Mouse (Mus musculus) granulocyte monocyte progenitor cell, adult 5-6 weeks (primary cell): ENCODE data around the gene Ociad1. TPM values are rescaled to one million over a fixed set of nuclear protein-coding genes. Genes with fewer than 3 reads are reported as not detected.
"Not testable (repeated sequence)": the region's sequence is repeated elsewhere in the genome, so short reads cannot be mapped to it uniquely, and the experiment has no call there.

ENCODE experiments used
- ATAC-seq: replicated peaks from 2 replicates; pipeline ENCODE4 v1.8.0; 2016; ENCODE audit warnings: mild to moderate bottlenecking, moderate TSS enrichment, inconsistent platforms; ENCODE audit not compliant: poor library complexity, severe bottlenecking
- total RNA-seq, 2 experiments: library from RNA; stranded (forward) in 1 of 2; stranded (reverse) in 1 of 2; fragments of 200-712, 200-1000 nt in 1 of 2; fragments of >200 nt in 1 of 2; fragmentation: Nextera tagmentation in 1 of 2; gene quantifications; 2 replicates each; pipeline ENCODE4 v1.2.3; 2014 to 2017

Ociad1 gene
- total RNA-seq, 2 experiments from 2014 or later: 197 to 305 TPM

DNA sequence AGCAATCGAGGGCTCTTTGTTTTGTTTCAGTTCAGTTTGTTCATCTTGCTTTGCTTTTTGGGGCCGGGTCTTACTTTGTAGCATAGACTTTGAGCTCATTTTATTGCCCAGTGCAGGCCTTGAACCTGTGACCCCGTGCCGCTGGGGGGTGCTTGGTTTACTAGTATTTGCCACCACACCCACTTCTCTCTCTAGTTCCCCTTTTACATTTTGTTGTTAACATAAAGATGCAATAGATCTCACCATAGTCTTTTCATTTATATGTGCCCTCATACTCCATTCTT, 12.1 kb upstream of the Ociad1 start:
- no peak for ATAC-seq

- no peak for ATAC-seq
Measured at GRCm38 (mm10) chr5:73284046-73284445, 8.5 kb upstream of the Ociad1 start.

DNA sequence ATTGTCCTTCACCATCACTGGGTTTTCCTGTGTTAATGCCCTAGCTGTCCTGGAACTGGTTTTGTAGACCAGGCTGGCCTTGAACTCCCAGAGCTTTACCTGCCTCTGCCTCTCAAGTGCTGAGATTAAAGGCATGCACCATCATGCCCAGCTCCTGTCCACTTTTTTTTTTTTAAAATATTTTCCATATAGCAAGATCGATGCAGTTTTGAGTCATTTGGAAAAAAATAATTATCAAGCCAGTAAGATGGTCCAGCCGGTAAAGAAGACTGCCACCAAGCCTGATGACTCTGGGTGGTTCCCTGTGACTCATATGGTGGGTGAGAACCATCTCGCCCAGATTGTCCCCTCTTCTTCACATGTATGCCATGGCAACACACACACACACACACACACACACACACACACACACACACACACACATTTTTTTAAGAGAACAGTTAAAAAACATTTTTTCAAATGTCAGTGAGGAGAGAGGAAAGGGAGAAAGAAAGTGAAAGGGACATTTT, 7.1 kb upstream of the Ociad1 start:
- no peak for ATAC-seq

DNA sequence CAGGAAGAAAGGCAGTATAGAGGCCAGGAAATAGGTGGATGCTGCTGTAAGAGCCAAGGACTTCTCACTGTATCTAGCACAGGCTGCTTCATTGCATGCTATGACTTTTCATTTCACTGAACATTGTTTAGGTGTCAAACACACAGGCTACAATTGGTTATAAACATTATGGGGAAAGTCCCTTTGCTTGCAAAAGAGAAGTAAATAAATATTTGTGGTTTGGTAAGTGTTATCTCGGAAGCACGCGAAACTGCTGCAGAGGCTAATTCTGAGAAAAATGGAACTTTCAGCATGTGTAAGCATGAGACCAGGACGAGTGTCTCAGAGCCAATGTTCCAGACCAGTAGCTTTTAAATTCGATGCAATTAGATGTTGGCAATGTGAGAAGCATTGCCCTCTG, 6.0 kb upstream of the Ociad1 start:
- peak; percentile 33; the same call in 1 of the 2 replicates for ATAC-seq

DNA sequence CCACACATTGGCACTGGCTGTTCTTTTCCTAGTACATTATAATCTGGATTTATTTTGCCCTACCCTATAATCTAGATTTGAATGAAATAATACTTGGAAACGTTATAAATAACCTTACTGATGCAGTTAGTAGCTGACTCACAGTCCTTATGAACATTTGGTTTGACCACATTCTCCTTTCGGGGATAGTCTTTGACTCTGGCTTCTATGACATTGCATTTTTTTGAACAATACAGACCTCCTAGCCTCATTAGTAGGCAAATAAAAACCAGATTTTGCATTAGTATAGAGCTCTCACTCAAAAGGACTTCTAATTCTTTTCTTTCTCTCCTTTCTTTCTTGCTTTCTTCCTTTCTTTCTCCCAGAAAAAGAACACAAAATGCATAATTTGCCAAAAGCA, 2.7 kb upstream of the Ociad1 start:
- ATAC-seq: no peak

- ATAC-seq: no peak
Measured at GRCm38 (mm10) chr5:73293458-73293827, 859 bp downstream of the Ociad1 start.

- ATAC-seq: no peak
Measured at GRCm38 (mm10) chr5:73295016-73295415, 2.4 kb downstream of the Ociad1 start.

- ATAC-seq: no peak
Measured at GRCm38 (mm10) chr5:73295916-73296315, 3.3 kb downstream of the Ociad1 start.

GRCm38 (mm10) chr5:73301601-73302307, 9.2 kb downstream of the Ociad1 start:
- ATAC-seq: no peak

DNA sequence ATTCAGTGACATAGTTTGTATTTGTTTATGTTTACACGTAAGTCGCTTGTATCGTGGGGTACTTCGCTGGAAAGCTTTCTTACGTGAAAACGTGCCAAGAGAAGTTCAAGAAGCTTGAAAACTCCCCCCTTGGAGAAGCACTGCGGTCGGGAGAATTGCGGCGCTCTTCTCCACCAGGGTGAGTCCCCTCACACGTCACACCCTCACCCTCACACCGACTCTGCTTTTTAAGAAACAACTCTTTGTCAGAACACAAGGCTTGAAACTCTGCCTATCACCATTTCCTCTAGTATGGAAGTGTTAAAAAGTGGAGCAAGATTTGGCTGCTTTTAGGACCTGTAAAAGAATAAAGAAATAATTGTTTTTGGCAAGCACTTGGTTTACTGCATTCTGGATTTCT, 11.9 kb downstream of the Ociad1 start:
- no peak for ATAC-seq

DNA sequence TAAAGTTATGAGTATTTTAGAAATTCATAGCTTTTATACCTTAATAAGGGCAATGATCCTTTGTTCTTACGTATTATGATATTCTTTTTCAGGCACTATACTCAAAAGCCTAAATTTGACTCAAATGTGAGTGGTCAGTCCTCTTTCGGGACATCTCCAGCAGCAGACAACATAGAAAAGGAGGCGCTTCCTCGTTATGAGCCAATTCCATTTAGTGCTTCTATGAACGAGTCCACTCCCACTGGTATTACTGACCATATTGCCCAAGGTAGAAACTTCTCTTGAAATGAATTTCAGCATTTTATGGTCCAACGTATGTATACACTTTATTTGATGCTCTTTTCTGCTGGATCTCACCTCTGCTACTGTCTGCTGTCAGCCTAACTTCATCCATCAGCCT, 13.9 kb downstream of the Ociad1 start:
- no peak for ATAC-seq

DNA sequence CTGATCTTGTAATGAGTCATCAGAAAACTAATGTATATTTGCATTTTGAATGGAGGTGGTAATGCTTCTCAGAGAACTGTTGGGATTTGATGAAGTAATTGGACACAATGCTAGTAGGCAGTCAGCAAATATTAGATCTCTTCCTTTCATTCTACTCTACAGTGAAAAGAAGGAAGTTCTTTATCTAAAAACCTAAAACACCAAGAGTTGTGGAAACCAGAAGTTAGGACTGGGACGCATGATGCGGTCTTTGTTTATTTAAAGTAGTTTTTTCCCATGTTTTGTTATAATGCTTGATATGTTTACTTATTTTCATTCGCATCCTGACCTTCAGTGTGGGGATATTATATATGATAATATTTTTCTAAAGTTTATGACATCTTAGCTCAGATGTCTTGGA, 14.7 kb downstream of the Ociad1 start:
- ATAC-seq: no peak

- no peak for ATAC-seq
Measured at GRCm38 (mm10) chr5:73309496-73309895, 16.9 kb downstream of the Ociad1 start.

DNA sequence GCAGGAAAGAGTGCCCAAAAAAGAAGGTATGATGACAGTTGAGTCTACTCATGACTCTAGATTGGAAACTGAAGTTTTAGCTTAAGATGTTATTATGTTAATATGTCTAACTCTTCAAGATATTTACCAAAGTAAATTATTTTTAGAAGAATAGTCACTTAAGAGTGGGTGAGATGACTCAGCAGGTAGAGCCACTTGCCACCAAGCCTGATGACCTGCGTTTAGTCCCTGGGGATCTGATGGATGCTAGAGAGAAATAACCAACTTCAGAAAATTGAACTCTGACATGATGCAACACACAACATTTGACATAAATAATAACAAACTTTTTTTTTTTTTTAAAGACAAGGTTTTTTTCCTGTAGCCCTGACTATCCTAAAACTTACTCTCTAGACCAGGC, 17.8 kb downstream of the Ociad1 start:
- no peak for ATAC-seq

GRCm38 (mm10) chr5:73311458-73311857, 18.9 kb downstream of the Ociad1 start:
- no peak for ATAC-seq

- ATAC-seq: no peak
Measured at GRCm38 (mm10) chr5:73313591-73313990, 21.0 kb downstream of the Ociad1 start.

GRCm38 (mm10) chr5:73314654-73315053, 22.1 kb downstream of the Ociad1 start:
- ATAC-seq: no peak

DNA sequence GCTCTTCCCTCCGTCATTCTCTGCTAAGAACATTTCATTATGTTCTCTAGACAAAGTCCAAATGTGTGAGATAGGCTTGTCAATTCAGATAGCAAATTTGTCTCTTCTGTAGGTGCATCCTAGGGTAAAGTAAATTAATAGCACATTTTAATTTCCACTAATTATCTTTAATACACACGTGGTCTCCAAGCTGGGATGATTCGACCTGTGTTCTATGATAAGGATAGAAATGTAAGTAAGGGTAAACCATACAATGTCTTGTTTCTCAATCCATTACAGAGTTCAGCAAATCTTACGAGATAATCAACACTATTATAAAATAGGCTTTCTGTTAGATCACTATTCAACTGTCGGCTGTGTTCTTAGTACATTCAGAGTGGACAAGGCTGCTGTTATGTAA, 26.7 kb downstream of the Ociad1 start:
- no peak for ATAC-seq

GRCm38 (mm10) chr5:73322684-73323083, 30.1 kb downstream of the Ociad1 start:
- ATAC-seq: not testable (repeated sequence)

- ATAC-seq: no peak; the same call in 1 of the 2 replicates
Measured at GRCm38 (mm10) chr5:73323602-73324001, 31.0 kb downstream of the Ociad1 start.

DNA sequence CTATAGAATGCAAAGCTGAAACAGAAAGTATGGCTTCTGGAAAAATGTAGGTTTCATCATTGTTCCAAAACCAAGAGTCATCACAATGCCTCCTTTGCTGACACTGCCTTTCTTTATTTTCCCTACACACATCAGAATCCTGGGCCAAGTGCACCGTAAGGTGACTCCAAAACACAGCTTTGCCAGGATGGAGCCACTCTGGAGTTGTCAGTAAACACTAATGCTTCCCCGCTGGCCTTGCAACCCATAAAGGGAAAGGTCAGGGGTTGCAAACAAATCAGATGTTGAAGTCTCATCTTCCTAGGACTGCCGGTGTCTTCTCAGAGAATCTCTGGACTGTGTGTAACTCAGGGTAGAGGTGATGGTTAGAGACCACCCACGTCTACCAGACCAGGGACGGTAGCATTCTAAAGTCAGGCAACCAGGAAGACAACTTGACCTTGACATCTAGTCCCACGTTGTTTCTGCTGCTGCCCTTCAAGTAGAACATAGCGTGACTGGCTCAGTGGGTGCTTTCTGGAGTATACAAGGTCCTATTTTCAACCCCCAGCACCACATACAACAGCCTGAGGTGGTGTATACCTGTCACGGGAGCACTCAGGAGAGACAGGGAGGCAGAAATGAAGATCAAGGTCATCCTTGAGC, 32.1 kb downstream of the Ociad1 start:
- ATAC-seq: no peak

DNA sequence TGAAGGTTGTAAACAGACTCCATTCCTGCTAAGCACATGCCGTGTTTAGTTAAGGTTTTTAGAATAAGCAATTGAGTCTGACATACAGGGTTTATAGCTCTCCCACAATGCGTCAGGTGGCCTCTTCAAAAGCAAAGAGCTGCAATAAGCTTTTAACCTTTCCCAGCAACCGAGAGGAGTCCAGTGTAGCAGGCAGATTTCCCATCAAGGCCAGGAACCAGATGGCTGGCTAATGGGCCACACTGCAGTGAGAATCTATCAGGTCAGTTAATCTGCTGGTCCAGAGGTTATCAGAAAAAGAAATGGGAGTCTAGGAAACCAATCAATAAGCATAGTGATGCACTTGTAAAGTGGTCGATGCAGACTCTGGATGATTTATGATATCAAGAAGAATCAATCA, 38.4 kb downstream of the Ociad1 start:
- ATAC-seq: no peak
